Mouse (Mus musculus): Measurements from ENCODE around the gene Ccs. TPM values are rescaled to one million over a fixed set of nuclear protein-coding genes. Genes with fewer than 3 reads are reported as not detected.
"Not testable (repeated sequence)": the region's sequence is repeated elsewhere in the genome, so short reads cannot be mapped to it uniquely, and the experiment has no call there.

The Ccs gene
- total and polyA plus RNA-seq, 3 experiments = 17.3 to 61.4 (median 30.1) TPM

DNA sequence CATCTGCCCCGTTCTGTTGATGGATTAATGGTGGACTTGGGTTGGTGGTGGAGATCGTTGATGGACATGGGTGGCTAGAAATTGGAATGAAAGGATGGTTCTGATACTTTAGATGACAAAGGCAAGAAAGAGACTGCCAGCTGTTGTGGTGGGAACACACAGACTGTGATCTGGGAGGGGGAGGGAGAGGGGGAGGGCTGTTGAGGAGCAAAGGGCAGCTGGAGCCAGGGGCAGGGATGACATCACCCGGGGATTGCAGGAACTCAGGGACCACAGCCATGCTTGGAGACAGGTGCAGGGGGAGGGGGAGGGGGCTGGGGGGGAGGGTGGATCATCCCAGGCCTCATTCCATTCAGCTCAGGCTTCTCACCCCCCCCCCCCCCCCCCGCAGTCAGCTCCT is 37.1 kb upstream of the Ccs start:
- Histone ChIP-seq H3K9me3 (replicated peaks) (no peaks in the 10 kb centered on the region), H3K36me3 (replicated peaks) (peaks cover 16% of the 10 kb centered on the region)
- DNase-seq (ENCODE audit: low spot score) = no peak

GRCm38 (mm10) chr19:4874613-4875012 is 35.5 kb upstream of the Ccs start:
- Histone ChIP-seq H3K4me1 (ENCODE audit: insufficient read depth, low read depth, low read length) (peaks cover 18% of the 10 kb centered on the region), H3K27me3 (ENCODE audit: insufficient read depth, low read length) (peaks cover 41% of the 10 kb centered on the region)
- H3K36me3 ChIP-seq (replicated peaks); ATAC-seq (ENCODE audit: extremely low read depth, insufficient number of reproducible peaks, low FRiP score, poor library complexity, severe bottlenecking); DNase-seq (ENCODE audit: low spot score); H3K4me3 ChIP-seq (ENCODE audit: low read depth, low read length); H3K9me3 ChIP-seq (replicated peaks): not testable (repeated sequence)

More for the DNA sequence above, 37.1 kb upstream of the Ccs start:
- ATAC-seq (ENCODE audit: extremely low read depth, insufficient number of reproducible peaks, low FRiP score, poor library complexity, severe bottlenecking) = no peak
- peaks cover 33% of the 10 kb centered on the region for H3K4me1 ChIP-seq (ENCODE audit: insufficient read depth, low read depth, low read length)
- no peak overlapping the region for H3K4me3 ChIP-seq (ENCODE audit: low read depth, low read length)
- peaks cover 36% of the 10 kb centered on the region for H3K27me3 ChIP-seq (ENCODE audit: insufficient read depth, low read length)
- no peak for TF ChIP-seq GATA2 (IDR thresholded peaks at IDR 0.05; ENCODE audit: borderline replicate concordance, low read depth, low read length)
- no peak for TF ChIP-seq POLR2AphosphoS5 (IDR thresholded peaks at IDR 0.05; ENCODE audit: insufficient replicate concordance, low read depth, low read length)
- no peak for TF ChIP-seq GATA1 (IDR thresholded peaks at IDR 0.05; ENCODE audit: borderline replicate concordance, low read length)
- no peak for TF ChIP-seq CTCF (IDR thresholded peaks at IDR 0.05; ENCODE audit: low read depth, low read length)
- no peak for TF ChIP-seq TAL1 (conservative IDR thresholded peaks at IDR 0.05; ENCODE audit: low read depth, low read length)

GRCm38 (mm10) chr19:4865147-4865546 is 26.0 kb upstream of the Ccs start:
- ATAC-seq (ENCODE audit: extremely low read depth, insufficient number of reproducible peaks, low FRiP score, poor library complexity, severe bottlenecking) (no peak), DNase-seq (ENCODE audit: low spot score) (no peak)
- Histone ChIP-seq H3K9me3 (replicated peaks) (no peaks in the 10 kb centered on the region), H3K4me3 (ENCODE audit: low read depth, low read length) (no peak overlapping the region), H3K36me3 (replicated peaks) (no peaks in the 10 kb centered on the region), H3K27me3 (ENCODE audit: insufficient read depth, low read length) (peaks cover 57% of the 10 kb centered on the region), H3K4me1 (ENCODE audit: insufficient read depth, low read depth, low read length) (peaks cover 3% of the 10 kb centered on the region)
- no peak for TF ChIP-seq POLR2AphosphoS5 (IDR thresholded peaks at IDR 0.05; ENCODE audit: insufficient replicate concordance, low read depth, low read length)
- no peak for TF ChIP-seq GATA2 (IDR thresholded peaks at IDR 0.05; ENCODE audit: borderline replicate concordance, low read depth, low read length)
- no peak for TF ChIP-seq TAL1 (conservative IDR thresholded peaks at IDR 0.05; ENCODE audit: low read depth, low read length)
- no peak for TF ChIP-seq GATA1 (IDR thresholded peaks at IDR 0.05; ENCODE audit: borderline replicate concordance, low read length)
- no peak for TF ChIP-seq CTCF (IDR thresholded peaks at IDR 0.05; ENCODE audit: low read depth, low read length)

GRCm38 (mm10) chr19:4863048-4863447 is 23.9 kb upstream of the Ccs start:
- H3K27me3 ChIP-seq (ENCODE audit: insufficient read depth, low read length) = peaks cover 63% of the 10 kb centered on the region
- peaks cover 7% of the 10 kb centered on the region for H3K4me1 ChIP-seq (ENCODE audit: insufficient read depth, low read depth, low read length)
- no peaks in the 10 kb centered on the region for H3K36me3 ChIP-seq (replicated peaks)
- no peaks in the 10 kb centered on the region for H3K9me3 ChIP-seq (replicated peaks)
- ATAC-seq (ENCODE audit: extremely low read depth, insufficient number of reproducible peaks, low FRiP score, poor library complexity, severe bottlenecking) (no peak), DNase-seq (ENCODE audit: low spot score) (no peak)
- no peak overlapping the region for H3K4me3 ChIP-seq (ENCODE audit: low read depth, low read length)
- TF ChIP-seq CTCF (IDR thresholded peaks at IDR 0.05; ENCODE audit: low read depth, low read length) = no peak
- no peak for TF ChIP-seq GATA1 (IDR thresholded peaks at IDR 0.05; ENCODE audit: borderline replicate concordance, low read length)
- no peak for TF ChIP-seq TAL1 (conservative IDR thresholded peaks at IDR 0.05; ENCODE audit: low read depth, low read length)
- TF ChIP-seq POLR2AphosphoS5 (IDR thresholded peaks at IDR 0.05; ENCODE audit: insufficient replicate concordance, low read depth, low read length) = no peak

DNA sequence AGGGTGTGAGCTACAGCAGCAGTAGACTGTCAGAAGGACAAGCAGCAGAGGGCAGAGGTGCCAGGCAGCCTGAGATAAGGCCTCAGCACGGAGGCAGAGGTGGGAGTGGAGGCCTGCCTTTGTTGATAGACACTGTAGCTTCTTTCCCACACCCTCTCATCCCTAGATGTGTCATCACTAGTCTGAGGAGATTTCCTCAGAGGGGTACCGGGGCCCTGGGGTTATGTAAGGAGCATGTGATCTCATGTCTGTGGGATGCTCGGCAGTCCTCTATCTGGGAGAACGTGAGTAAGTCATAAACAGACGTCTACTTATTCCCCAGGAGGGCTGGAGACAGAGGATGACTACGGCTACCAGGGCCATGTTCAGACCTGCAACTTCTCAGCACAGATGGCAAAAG is 19.9 kb upstream of the Ccs start:
- no peak for TF ChIP-seq CTCF (IDR thresholded peaks at IDR 0.05; ENCODE audit: low read depth, low read length)
- no peak for TF ChIP-seq TAL1 (conservative IDR thresholded peaks at IDR 0.05; ENCODE audit: low read depth, low read length)
- TF ChIP-seq GATA2 (IDR thresholded peaks at IDR 0.05; ENCODE audit: borderline replicate concordance, low read depth, low read length) = no peak
- TF ChIP-seq POLR2AphosphoS5 (IDR thresholded peaks at IDR 0.05; ENCODE audit: insufficient replicate concordance, low read depth, low read length) = no peak
- no peak for TF ChIP-seq GATA1 (IDR thresholded peaks at IDR 0.05; ENCODE audit: borderline replicate concordance, low read length)
- Histone ChIP-seq H3K4me1 (ENCODE audit: insufficient read depth, low read depth, low read length) (peaks cover 8% of the 10 kb centered on the region), H3K4me3 (ENCODE audit: low read depth, low read length) (no peak overlapping the region), H3K36me3 (replicated peaks) (no peaks in the 10 kb centered on the region), H3K9me3 (replicated peaks) (no peaks in the 10 kb centered on the region), H3K27me3 (ENCODE audit: insufficient read depth, low read length) (peaks cover 68% of the 10 kb centered on the region)
- DNase-seq (ENCODE audit: low spot score) (no peak), ATAC-seq (ENCODE audit: extremely low read depth, insufficient number of reproducible peaks, low FRiP score, poor library complexity, severe bottlenecking) (no peak)

DNA sequence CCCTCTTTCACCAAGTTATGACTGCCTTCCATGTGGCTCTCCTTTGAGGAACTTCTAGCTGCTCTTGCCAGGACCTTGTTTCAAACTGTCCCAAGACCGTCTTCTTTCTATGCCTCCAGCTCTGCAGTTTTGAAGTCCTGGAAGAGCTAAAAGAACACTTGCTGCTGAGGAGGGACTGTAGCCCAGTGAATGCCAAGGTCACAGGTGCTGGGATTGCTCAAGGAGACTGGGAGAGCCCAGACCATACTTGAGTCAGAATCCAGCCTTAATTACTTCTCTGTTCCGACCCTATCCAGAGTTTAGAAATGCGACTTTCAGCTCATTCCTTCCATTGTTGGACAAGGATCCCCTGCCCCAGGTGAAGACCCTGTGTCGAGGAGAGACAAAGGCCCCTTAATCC is 16.8 kb upstream of the Ccs start:
- H3K4me3 ChIP-seq (ENCODE audit: low read depth, low read length) = no peak overlapping the region
- no peaks in the 10 kb centered on the region for H3K36me3 ChIP-seq (replicated peaks)
- no peaks in the 10 kb centered on the region for H3K9me3 ChIP-seq (replicated peaks)
- peaks cover 59% of the 10 kb centered on the region for H3K27me3 ChIP-seq (ENCODE audit: insufficient read depth, low read length)
- TF ChIP-seq CTCF (IDR thresholded peaks at IDR 0.05; ENCODE audit: low read depth, low read length) (no peak), GATA2 (IDR thresholded peaks at IDR 0.05; ENCODE audit: borderline replicate concordance, low read depth, low read length) (no peak), POLR2AphosphoS5 (IDR thresholded peaks at IDR 0.05; ENCODE audit: insufficient replicate concordance, low read depth, low read length) (no peak)
- peaks cover 8% of the 10 kb centered on the region for H3K4me1 ChIP-seq (ENCODE audit: insufficient read depth, low read depth, low read length)
- no peak for DNase-seq (ENCODE audit: low spot score)
- no peak for ATAC-seq (ENCODE audit: extremely low read depth, insufficient number of reproducible peaks, low FRiP score, poor library complexity, severe bottlenecking)

GRCm38 (mm10) chr19:4855470-4855820 is 16.3 kb upstream of the Ccs start:
- TF ChIP-seq TAL1 (conservative IDR thresholded peaks at IDR 0.05; ENCODE audit: low read depth, low read length) (no peak), GATA1 (IDR thresholded peaks at IDR 0.05; ENCODE audit: borderline replicate concordance, low read length) (no peak), CTCF (IDR thresholded peaks at IDR 0.05; ENCODE audit: low read depth, low read length) (no peak), GATA2 (IDR thresholded peaks at IDR 0.05; ENCODE audit: borderline replicate concordance, low read depth, low read length) (no peak), POLR2AphosphoS5 (IDR thresholded peaks at IDR 0.05; ENCODE audit: insufficient replicate concordance, low read depth, low read length) (no peak)
- H3K36me3 ChIP-seq (replicated peaks) = no peaks in the 10 kb centered on the region
- H3K4me1 ChIP-seq (ENCODE audit: insufficient read depth, low read depth, low read length) = peaks cover 8% of the 10 kb centered on the region
- H3K27me3 ChIP-seq (ENCODE audit: insufficient read depth, low read length) = peaks cover 62% of the 10 kb centered on the region
- ATAC-seq (ENCODE audit: extremely low read depth, insufficient number of reproducible peaks, low FRiP score, poor library complexity, severe bottlenecking) (no peak), DNase-seq (ENCODE audit: low spot score) (no peak)
- no peak overlapping the region for H3K4me3 ChIP-seq (ENCODE audit: low read depth, low read length)
- H3K9me3 ChIP-seq (replicated peaks) = no peaks in the 10 kb centered on the region
